Mouse (Mus musculus) CH12.LX (cell line): ENCODE measurements around the gene Igfals. TPM values are rescaled to one million over a fixed set of nuclear protein-coding genes. Genes with fewer than 3 reads are reported as not detected.

ENCODE experiments used
- DNase-seq: peaks from one replicate; pipeline ENCODE4 v3.0.0-alpha.2; 2013; ENCODE audit errors: extremely low read depth
- H3K27ac ChIP-seq: 2 replicates; pipeline ENCODE4 v1.5.1; 2012; ENCODE audit warnings: low read depth, mild to moderate bottlenecking, control low read depth, moderate library complexity; ENCODE audit not compliant: insufficient read depth
- H3K27me3 ChIP-seq: replicated peaks from 2 replicates; pipeline ENCODE3; 2012; ENCODE audit warnings: inconsistent platforms
- H3K36me3 ChIP-seq, 2 experiments: replicated peaks in 1 of 2; 2 replicates each; pipeline versions ENCODE3 to v1.6.1; 2012; ENCODE audit warnings: inconsistent platforms in 1 of 2, low read length in 1 of 2, mild to moderate bottlenecking in 1 of 2, mixed read lengths in 1 of 2, moderate library complexity in 1 of 2; ENCODE audit not compliant: control insufficient read depth in 1 of 2, insufficient read depth in 1 of 2
- H3K4me1 ChIP-seq, 2 experiments: 2 replicates each; pipeline ENCODE4 v1.6.1; 2012; ENCODE audit warnings: inconsistent platforms in 1 of 2, moderate library complexity in 1 of 2; ENCODE audit not compliant: insufficient read depth in 2 of 2, control insufficient read depth in 1 of 2
- H3K4me2 ChIP-seq: 2 replicates; pipeline ENCODE4 v1.6.1; 2012; ENCODE audit warnings: low read depth, mild to moderate bottlenecking, control low read depth; ENCODE audit not compliant: poor library complexity, insufficient read depth, severe bottlenecking
- H3K4me3 ChIP-seq, 3 experiments: fragments of 150-350 bp in 1 of 3; sonication (generic) in 1 of 3; replicated peaks in 1 of 3; 2 replicates each; pipeline versions ENCODE3 to v1.5.1; 2011 to 2012; ENCODE audit warnings: low read depth in 2 of 3, low read length in 2 of 3, mild to moderate bottlenecking in 2 of 3, moderate library complexity in 2 of 3, control low read depth in 1 of 3, improper control_type of control experiment in 1 of 3, inconsistent platforms in 1 of 3, mixed read lengths in 1 of 3; ENCODE audit not compliant: poor library complexity in 1 of 3
- H3K79me2 ChIP-seq: replicated peaks from 2 replicates; pipeline ENCODE4 v1.6.1; 2012; ENCODE audit warnings: mild to moderate bottlenecking, moderate library complexity; ENCODE audit not compliant: control insufficient read depth, poor library complexity, insufficient read depth, severe bottlenecking; ENCODE audit errors: extremely low read depth
- H3K9ac ChIP-seq: 2 replicates; pipeline ENCODE4 v1.6.1; 2012; ENCODE audit warnings: low read depth, mild to moderate bottlenecking, control low read depth, moderate library complexity; ENCODE audit not compliant: insufficient read depth
- H3K9me3 ChIP-seq: replicated peaks from 2 replicates; pipeline ENCODE3; 2012; ENCODE audit warnings: low read length, inconsistent platforms, mixed read lengths
- BHLHE40 ChIP-seq: IDR thresholded peaks from 2 replicates; pipeline ENCODE4 v1.6.1; 2011; ENCODE audit warnings: mild to moderate bottlenecking, low read depth, low read length, improper control_type of control experiment
- CHD2 ChIP-seq: IDR thresholded peaks from 2 replicates; pipeline ENCODE4 v1.6.1; 2011; ENCODE audit warnings: low read length, improper control_type of control experiment
- CTCF ChIP-seq, 2 experiments: IDR thresholded peaks in 1 of 2; conservative IDR thresholded peaks in 1 of 2; 2 replicates each; pipeline ENCODE4 v1.5.1; 2011 to 2012; ENCODE audit warnings: low read depth in 2 of 2, low read length in 2 of 2, improper control_type of control experiment in 1 of 2, inconsistent platforms in 1 of 2, mild to moderate bottlenecking in 1 of 2, moderate library complexity in 1 of 2
- E2F4 ChIP-seq: IDR thresholded peaks from 2 replicates; pipeline ENCODE4 v1.6.1; 2011; ENCODE audit warnings: low read depth, low read length, improper control_type of control experiment; ENCODE audit not compliant: insufficient replicate concordance
- ELF1 ChIP-seq: IDR thresholded peaks from 2 replicates; pipeline ENCODE4 v1.6.1; 2014; ENCODE audit warnings: low read depth, mild to moderate bottlenecking, inconsistent platforms, low read length, improper control_type of control experiment
- EP300 ChIP-seq: IDR thresholded peaks from 2 replicates; pipeline ENCODE4 v1.6.1; 2011; ENCODE audit warnings: low read length, improper control_type of control experiment
- ETS1 ChIP-seq: conservative IDR thresholded peaks from 2 replicates; pipeline ENCODE4 v1.6.1; 2012; ENCODE audit warnings: low read depth, mild to moderate bottlenecking, inconsistent platforms, low read length, improper control_type of control experiment, moderate library complexity
- GABPA ChIP-seq: IDR thresholded peaks from 2 replicates; pipeline ENCODE4 v1.6.1; 2012; ENCODE audit warnings: low read depth, low read length, improper control_type of control experiment, inconsistent platforms; ENCODE audit not compliant: insufficient replicate concordance
- HCFC1 ChIP-seq: IDR thresholded peaks from 2 replicates; pipeline ENCODE4 v1.6.1; 2012; ENCODE audit warnings: low read depth, mild to moderate bottlenecking, inconsistent platforms, low read length, improper control_type of control experiment
- IRF4 ChIP-seq: IDR thresholded peaks from 2 replicates; pipeline ENCODE4 v1.6.1; 2014; ENCODE audit warnings: low read depth, mild to moderate bottlenecking, inconsistent platforms, low read length, improper control_type of control experiment
- JUN ChIP-seq: IDR thresholded peaks from 2 replicates; pipeline ENCODE4 v1.6.1; 2011; ENCODE audit warnings: low read depth, mild to moderate bottlenecking, low read length, improper control_type of control experiment, moderate library complexity; ENCODE audit not compliant: insufficient read depth
- JUND ChIP-seq: conservative IDR thresholded peaks from 2 replicates; pipeline ENCODE4 v1.6.1; 2011; ENCODE audit warnings: low read depth, low read length, improper control_type of control experiment
- KAT2A ChIP-seq: IDR thresholded peaks from 2 replicates; pipeline ENCODE4 v1.6.1; 2012; ENCODE audit warnings: low read length, improper control_type of control experiment, inconsistent platforms; ENCODE audit not compliant: insufficient replicate concordance
- MAFK ChIP-seq: IDR thresholded peaks from 2 replicates; pipeline ENCODE4 v1.6.1; 2011; ENCODE audit warnings: low read length, improper control_type of control experiment; ENCODE audit not compliant: insufficient replicate concordance
- MAX ChIP-seq: IDR thresholded peaks from 2 replicates; pipeline ENCODE4 v1.6.1; 2011; ENCODE audit warnings: low read length, improper control_type of control experiment
- MEF2A ChIP-seq: IDR thresholded peaks from 2 replicates; pipeline ENCODE4 v1.6.1; 2014; ENCODE audit warnings: low read depth, mild to moderate bottlenecking, inconsistent platforms, low read length, improper control_type of control experiment, borderline replicate concordance
- MXI1 ChIP-seq: IDR thresholded peaks from 2 replicates; pipeline ENCODE4 v1.6.1; 2011; ENCODE audit warnings: mild to moderate bottlenecking, low read depth, low read length, improper control_type of control experiment
- MYC ChIP-seq: IDR thresholded peaks from 2 replicates; pipeline ENCODE4 v1.6.1; 2011; ENCODE audit warnings: low read depth, mild to moderate bottlenecking, improper control_type of control experiment, low read length
- NELFE ChIP-seq: IDR thresholded peaks from 2 replicates; pipeline ENCODE4 v1.6.1; 2011; ENCODE audit warnings: low read depth, low read length, improper control_type of control experiment
- PAX5 ChIP-seq: IDR thresholded peaks from 2 replicates; pipeline ENCODE4 v1.6.1; 2012; ENCODE audit warnings: low read length, inconsistent platforms, mixed read lengths
- POLR2A ChIP-seq: IDR thresholded peaks from 2 replicates; pipeline ENCODE4 v1.6.1; 2011; ENCODE audit warnings: low read depth, mild to moderate bottlenecking, improper control_type of control experiment, low read length
- POLR2AphosphoS2 ChIP-seq: IDR thresholded peaks from 2 replicates; pipeline ENCODE4 v1.6.1; 2011; ENCODE audit warnings: low read depth, low read length, improper control_type of control experiment
- RAD21 ChIP-seq: IDR thresholded peaks from 2 replicates; pipeline ENCODE4 v1.6.1; 2011; ENCODE audit warnings: low read depth, mild to moderate bottlenecking, low read length, improper control_type of control experiment, moderate library complexity
- SIN3A ChIP-seq: IDR thresholded peaks from 2 replicates; pipeline ENCODE4 v1.6.1; 2012; ENCODE audit warnings: low read length, improper control_type of control experiment, inconsistent platforms
- SMC3 ChIP-seq: IDR thresholded peaks from 2 replicates; pipeline ENCODE4 v1.6.1; 2011; ENCODE audit warnings: low read depth, low read length, improper control_type of control experiment
- TBP ChIP-seq: conservative IDR thresholded peaks from 2 replicates; pipeline ENCODE4 v1.6.1; 2011; ENCODE audit warnings: low read depth, low read length, improper control_type of control experiment
- TCF12 ChIP-seq: IDR thresholded peaks from 2 replicates; pipeline ENCODE4 v1.6.1; 2014; ENCODE audit warnings: low read depth, mild to moderate bottlenecking, inconsistent platforms, low read length, improper control_type of control experiment
- UBTF ChIP-seq: IDR thresholded peaks from 2 replicates; pipeline ENCODE4 v1.6.1; 2012; ENCODE audit warnings: low read depth, mild to moderate bottlenecking, inconsistent platforms, low read length, improper control_type of control experiment, moderate library complexity
- USF1 ChIP-seq: IDR thresholded peaks from 2 replicates; pipeline ENCODE4 v1.6.1; 2014; ENCODE audit warnings: low read depth, mild to moderate bottlenecking, inconsistent platforms, low read length, improper control_type of control experiment
- USF2 ChIP-seq: conservative IDR thresholded peaks from 2 replicates; pipeline ENCODE4 v1.6.1; 2011; ENCODE audit warnings: low read depth, low read length, improper control_type of control experiment
- ZKSCAN1 ChIP-seq: IDR thresholded peaks from 2 replicates; pipeline ENCODE4 v1.6.1; 2012; ENCODE audit warnings: low read depth, inconsistent platforms, low read length, improper control_type of control experiment, borderline replicate concordance
- ZMIZ1 ChIP-seq: IDR thresholded peaks from 2 replicates; pipeline ENCODE4 v1.6.1; 2012; ENCODE audit warnings: low read depth, mild to moderate bottlenecking, inconsistent platforms, low read length, improper control_type of control experiment
- ZNF384 ChIP-seq: IDR thresholded peaks from 2 replicates; pipeline ENCODE4 v1.6.1; 2012; ENCODE audit warnings: low read depth, low read length, improper control_type of control experiment, inconsistent platforms
- dilution Hi-C: fragments of 300-500 bp; cut with MboI; formaldehyde crosslinking; loops from 2 replicates; pipeline ENCODE4 v1.14.3; 2020; ENCODE audit warnings: low sequenced_read_pairs; ENCODE audit not compliant: extremely low pct_unique_long_range_greater_than_20kb, extremely low pct_ligation_motif_present
- in situ Hi-C: fragments of 300-500 bp; cut with MboI; formaldehyde crosslinking; loops from 3 replicates; pipeline ENCODE4 v1.14.3; 2019; ENCODE audit warnings: low sequenced_read_pairs, low pct_ligation_motif_present, low pct_unique_long_range_greater_than_20kb, mixed read lengths
- polyA plus RNA-seq: library from polyadenylated mRNA; unstranded; fragments of >175 nt; gene quantifications from 2 replicates; pipeline ENCODE4 v1.2.1, GENCODE M21; 2012; ENCODE audit warnings: low read depth; ENCODE audit not compliant: insufficient read length
- total RNA-seq, 2 experiments: library from RNA; depleted of rRNA; stranded (reverse); fragments of 300-350 nt in 1 of 2; fragments of >200 nt in 1 of 2; gene quantifications; 2 replicates each; pipeline ENCODE4 v1.2.3; 2012 to 2014

Gene Igfals
- total RNA-seq (2012; rRNA removed) (5.5 and 9.8 TPM in 2 replicates), total RNA-seq (2014; rRNA removed) (5.0 and 5.4 TPM in 2 replicates), polyA plus RNA-seq (5.1 and 6.3 TPM in 2 replicates)

- Histone ChIP-seq H3K27ac (no peak within 1 kb of the TSS), H3K4me1 (no peaks in the 10 kb centered on the region), H3K9ac (no peak within 1 kb of the TSS), H3K36me3 (peaks cover 35 to 91% of the 10 kb centered on the region in 2 experiments), H3K79me2 (no peaks in the 10 kb centered on the region), H3K27me3 (no peaks in the 10 kb centered on the region), H3K4me2 (no peak within 1 kb of the TSS), H3K9me3 (no peaks in the 10 kb centered on the region), H3K4me3 (no peak within 1 kb of the TSS)
- no peak for DNase-seq
- TF ChIP-seq PAX5 (no peak), USF1 (no peak), KAT2A (no peak), HCFC1 (no peak), POLR2AphosphoS2 (no peak), MXI1 (no peak), EP300 (no peak), MAX (no peak), NELFE (no peak)
- dilution Hi-C loops (no loop called here), in situ Hi-C loops (no loop called here)
Observed at GRCm38 (mm10) chr17:24865776-24866175, at the start of gene Igfals. Gene Igfals (plus strand): TSS chr17:24865997.

GRCm38 (mm10) chr17:24817503-24817902 lies 48.3 kb upstream of the Igfals start:
- no peaks in the 10 kb centered on the region for H3K79me2 ChIP-seq
- dilution Hi-C loops, result no loop called here
- no peak for TF ChIP-seq TBP
- no peak for TF ChIP-seq UBTF
- peak; percentile 69 for TF ChIP-seq RAD21
- no peak for TF ChIP-seq USF2
- TF ChIP-seq SMC3, result peak; percentile 68
- no peak for TF ChIP-seq MXI1
- TF ChIP-seq CHD2, result no peak
- no peak for TF ChIP-seq ZMIZ1
- TF ChIP-seq NELFE, result no peak
- TF ChIP-seq TCF12, result no peak
- TF ChIP-seq GABPA, result no peak
- TF ChIP-seq SIN3A, result no peak
- no peak for TF ChIP-seq KAT2A
- TF ChIP-seq USF1, result no peak
- no peak for TF ChIP-seq BHLHE40
- no peak for TF ChIP-seq ETS1
- TF ChIP-seq HCFC1, result no peak
- TF ChIP-seq POLR2A, result no peak
- no peak for TF ChIP-seq EP300
- TF ChIP-seq MEF2A, result no peak
- no peak for TF ChIP-seq MAFK
- no peak for TF ChIP-seq MAX
- no peak for TF ChIP-seq JUN
- TF ChIP-seq MYC, result peak; percentile 19; the same call in 1 of the 2 replicates
- TF ChIP-seq ELF1, result no peak
- TF ChIP-seq JUND, result no peak; the same call in 1 of the 2 replicates
- TF ChIP-seq ZNF384, result no peak
- TF ChIP-seq ZKSCAN1, result no peak
- TF ChIP-seq CTCF (conservative IDR thresholded peaks at IDR 0.05 in 1 of 2, IDR thresholded peaks at IDR 0.05 in 1 of 2; ENCODE audit: low read depth in 2 of 2, low read length in 2 of 2), result peak; percentile 20 to 73; a peak in 3 of 4 replicates
- 0 out of 2 replicates have a peak, but pooled peaks have one; percentile 17 for TF ChIP-seq IRF4
- 0 out of 2 replicates have a peak, but pooled peaks have one; percentile 54 for TF ChIP-seq E2F4

More at GRCm38 (mm10) chr17:24817503-24817902, 48.3 kb upstream of the Igfals start:
- Histone ChIP-seq H3K27ac (no peak overlapping the region), H3K4me2 (peak overlapping the region; percentile 93), H3K27me3 (peaks cover 27% of the 10 kb centered on the region), H3K4me3 (no peak overlapping the region), H3K9me3 (no peaks in the 10 kb centered on the region), H3K36me3 (no peaks in the 10 kb centered on the region), H3K9ac (no peak overlapping the region), H3K4me1 (0 out of 4 replicates have a peak, but pooled peaks cover 0 to 3% of the 10 kb centered on the region in 2 experiments)
- peak; percentile 20 for DNase-seq
- in situ Hi-C loops, result no loop called here
